Mouse (Mus musculus): ENCODE results near the gene Mydgf.

DNA sequence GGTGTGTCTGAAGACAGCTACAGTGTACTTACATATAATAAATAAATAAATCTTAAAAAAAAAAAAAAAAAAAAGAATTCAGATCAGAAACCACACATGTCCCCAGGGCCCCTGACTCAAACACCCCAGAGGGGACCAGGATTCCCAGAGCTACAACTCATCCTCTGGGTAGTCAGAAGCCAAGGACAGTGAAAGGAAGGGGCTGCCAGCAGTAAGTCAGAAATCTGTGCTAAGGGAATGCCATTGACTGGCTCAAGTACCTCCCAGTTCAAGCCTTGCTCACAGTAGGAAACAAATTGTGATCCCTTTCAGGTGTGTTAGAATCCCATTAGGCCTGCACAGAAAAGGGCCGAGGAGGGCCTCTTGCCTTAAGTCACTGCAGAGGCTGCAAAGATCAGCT is 30.5 kb upstream of the Mydgf start:
- no peak for TF ChIP-seq CTCF (IDR thresholded peaks at IDR 0.05; ENCODE audit: extremely low read depth, insufficient read depth, insufficient read length, insufficient replicate concordance)
- TF ChIP-seq POLR2A (IDR thresholded peaks at IDR 0.05; ENCODE audit: low read depth, low read length) = no peak
